Mouse (Mus musculus) liver, postnatal 0 days (tissue): ENCODE data around the gene Cdk18. TPM values are rescaled to one million over a fixed set of nuclear protein-coding genes. Genes with fewer than 3 reads are reported as not detected.
A peak's percentile ranks its signal among the peaks of the same experiment; 100 is the strongest.

Experiments
- ATAC-seq: fragments of 200-750 bp; cut with Nextera tagmentation; 2 replicates; pipeline ENCODE4 v1.8.0; 2017; ENCODE audit warnings: mild to moderate bottlenecking, moderate library complexity
- DNase-seq: peaks from one replicate; pipeline ENCODE4 v3.0.0-alpha.2; 2016
- H3K27ac ChIP-seq: fragments of 300-500 bp; sonication (generic); 2 replicates; pipeline ENCODE4 v1.5.1; 2014; ENCODE audit warnings: antibody characterized with exemption, moderate library complexity, mild to moderate bottlenecking, low read depth
- H3K27me3 ChIP-seq: fragments of 300-500 bp; sonication (generic); 2 replicates; pipeline ENCODE4 v1.6.1; 2014; ENCODE audit warnings: low read length, control low read depth, mixed read lengths; ENCODE audit not compliant: insufficient read depth
- H3K36me3 ChIP-seq: fragments of 300-500 bp; sonication (generic); replicated peaks from 2 replicates; pipeline ENCODE4 v1.6.1; 2014; ENCODE audit warnings: mild to moderate bottlenecking, control low read depth, low read length, moderate library complexity, mixed read lengths; ENCODE audit not compliant: insufficient read depth
- H3K4me1 ChIP-seq: fragments of 300-500 bp; sonication (generic); 2 replicates; pipeline ENCODE4 v1.6.1; 2014; ENCODE audit warnings: antibody characterized with exemption, mild to moderate bottlenecking, control low read depth; ENCODE audit not compliant: insufficient read depth
- H3K4me2 ChIP-seq: fragments of 300-500 bp; sonication (generic); 2 replicates; pipeline ENCODE4 v1.6.1; 2014; ENCODE audit warnings: low read depth, mild to moderate bottlenecking, low read length, moderate library complexity, mixed read lengths
- H3K4me3 ChIP-seq: fragments of 300-500 bp; sonication (generic); 2 replicates; pipeline ENCODE4 v1.5.1; 2014; ENCODE audit warnings: low read depth, low read length
- H3K9ac ChIP-seq: fragments of 300-500 bp; sonication (generic); replicated peaks from 2 replicates; pipeline ENCODE4 v1.6.1; 2014; ENCODE audit warnings: mild to moderate bottlenecking, moderate library complexity
- H3K9me3 ChIP-seq: fragments of 300-500 bp; sonication (generic); 2 replicates; pipeline ENCODE4 v1.6.1; 2016; ENCODE audit warnings: mild to moderate bottlenecking, control low read depth, low read length, mixed read lengths
- CTCF ChIP-seq: sonication (generic); IDR thresholded peaks from 2 replicates; pipeline ENCODE4 v1.5.1; 2016; ENCODE audit warnings: antibody characterized with exemption, low read depth
- EP300 ChIP-seq: IDR thresholded peaks from 2 replicates; pipeline ENCODE4 v1.6.1; 2016; ENCODE audit warnings: antibody characterized with exemption, low read depth, mild to moderate bottlenecking
- WGBS: fragments of 180-500 bp; shearing (Covaris S2); extraction: QIAGEN DNeasy Blood & Tissue Kit; methylation state at CpG from one replicate; pipeline ENCODE4 v1.1.7; 2014; ENCODE audit not compliant: insufficient replicate concordance; 5-methylcytosine and 5-hydroxymethylcytosine counted together
- polyA plus RNA-seq: library from polyadenylated mRNA; unstranded; fragments of >200 nt; fragmentation: Nextera tagmentation; extraction: Ambion mirVana; gene quantifications from 2 replicates; pipeline ENCODE4 v1.2.1, GENCODE M21; 2015

The Cdk18 gene
- polyA plus RNA-seq, 1 experiment from 2014 or later: 3.5 TPM

GRCm38 (mm10) chr1:132125249-132125648 is 14.2 kb downstream of the Cdk18 start:
- Histone ChIP-seq H3K27ac (peak overlapping the region; percentile 31; the same call in 1 of the 2 replicates), H3K9ac (no peak overlapping the region), H3K9me3 (no peaks in the 10 kb centered on the region), H3K4me2 (no peak overlapping the region), H3K27me3 (no peaks in the 10 kb centered on the region), H3K36me3 (no peaks in the 10 kb centered on the region; the same call in none of the 2 replicates), H3K4me1 (peaks cover 11% of the 10 kb centered on the region), H3K4me3 (no peak overlapping the region)
- 50% methylated on average over 4 of the region's 4 CpGs for WGBS
- TF ChIP-seq CTCF (no peak), EP300 (no peak)
- DNase-seq (no peak), ATAC-seq (no peak)

DNA sequence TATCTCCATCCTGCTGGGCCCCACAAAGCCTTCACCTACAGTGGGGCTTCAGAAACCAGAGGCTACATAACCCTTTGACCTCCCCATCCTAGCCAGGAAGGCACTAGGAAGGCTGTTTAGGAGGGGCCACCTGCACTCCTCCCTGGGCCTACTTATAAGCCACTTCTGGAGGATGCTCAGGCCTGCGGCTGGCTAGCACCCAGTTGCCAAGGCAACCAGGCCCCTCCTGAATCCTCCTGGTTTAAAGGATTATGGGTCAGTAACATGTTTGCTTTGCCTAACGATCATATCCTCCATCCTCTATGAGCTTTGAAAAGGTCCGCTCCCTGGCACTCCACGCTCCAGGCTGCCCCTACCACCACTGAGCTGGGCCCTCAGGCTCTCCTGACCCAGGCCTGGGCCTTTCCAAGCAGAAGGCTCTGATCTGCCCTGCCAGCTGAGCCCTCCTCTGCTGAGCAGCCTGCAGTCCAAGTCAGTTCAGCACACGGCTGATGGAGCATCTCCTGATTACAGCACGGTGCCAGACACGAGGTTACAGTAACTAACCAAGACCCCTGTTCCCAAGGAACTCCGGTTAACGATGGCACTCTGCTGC is 16.0 kb downstream of the Cdk18 start:
- H3K4me2 ChIP-seq: no peak overlapping the region
- 75% methylated on average over 9 of the region's 9 CpGs for WGBS
- H3K4me3 ChIP-seq: no peak overlapping the region
- no peaks in the 10 kb centered on the region; the same call in none of the 2 replicates for H3K36me3 ChIP-seq
- no peak overlapping the region for H3K27ac ChIP-seq
- H3K9me3 ChIP-seq: no peaks in the 10 kb centered on the region
- no peak overlapping the region for H3K9ac ChIP-seq
- no peak for ATAC-seq
- DNase-seq: no peak
- H3K4me1 ChIP-seq: peaks cover 11% of the 10 kb centered on the region
- TF ChIP-seq CTCF (no peak), EP300 (no peak)
- no peaks in the 10 kb centered on the region for H3K27me3 ChIP-seq

GRCm38 (mm10) chr1:132121895-132122294 is 17.6 kb downstream of the Cdk18 start:
- Histone ChIP-seq H3K36me3 (no peaks in the 10 kb centered on the region; the same call in none of the 2 replicates), H3K9ac (no peak overlapping the region), H3K4me3 (no peak overlapping the region), H3K27me3 (no peaks in the 10 kb centered on the region), H3K27ac (no peak overlapping the region), H3K4me1 (peaks cover 11% of the 10 kb centered on the region), H3K9me3 (no peaks in the 10 kb centered on the region), H3K4me2 (no peak overlapping the region)
- WGBS: 80% methylated on average over 6 of the region's 6 CpGs
- ATAC-seq (no peak), DNase-seq (no peak)
- TF ChIP-seq EP300: no peak
- TF ChIP-seq CTCF: no peak

DNA sequence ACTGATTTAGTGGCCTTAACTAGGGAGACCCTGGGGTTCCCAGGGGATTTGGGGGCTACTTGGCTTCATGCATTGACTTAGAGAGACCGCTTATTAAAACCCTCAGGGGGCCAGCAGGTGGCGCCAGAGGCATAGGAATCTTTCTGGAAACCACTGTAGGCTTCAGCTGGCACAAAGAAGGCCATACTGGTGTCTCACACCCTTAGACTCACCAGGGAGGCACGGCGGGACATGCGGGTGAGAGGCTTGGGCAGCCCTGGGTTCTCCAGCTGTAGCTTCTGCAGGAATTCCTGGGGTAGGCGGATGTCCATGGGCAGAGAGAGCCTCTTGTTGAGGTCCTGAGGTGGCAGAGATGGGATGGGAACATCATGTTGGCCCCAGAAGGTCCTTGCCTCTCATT is 18.2 kb downstream of the Cdk18 start:
- WGBS: 28% methylated on average over 6 of the region's 6 CpGs
- no peak for TF ChIP-seq EP300
- peak; percentile 85 for TF ChIP-seq CTCF
- ATAC-seq: no peak

GRCm38 (mm10) chr1:132116606-132117005 is 22.9 kb downstream of the Cdk18 start:
- peak; percentile 83 for TF ChIP-seq CTCF
- TF ChIP-seq EP300: no peak
- DNase-seq (peak; percentile 78), ATAC-seq (no peak)
- Histone ChIP-seq H3K36me3 (no peaks in the 10 kb centered on the region; the same call in 1 of the 2 replicates), H3K27me3 (no peaks in the 10 kb centered on the region), H3K4me2 (no peak overlapping the region), H3K4me1 (no peaks in the 10 kb centered on the region), H3K9me3 (no peaks in the 10 kb centered on the region), H3K9ac (no peak overlapping the region), H3K4me3 (no peak overlapping the region), H3K27ac (no peak overlapping the region)
- WGBS: 27% methylated on average over 18 of the region's 18 CpGs

More for the DNA sequence above, 18.2 kb downstream of the Cdk18 start:
- H3K9ac ChIP-seq: no peak overlapping the region
- H3K9me3 ChIP-seq: no peaks in the 10 kb centered on the region
- no peak overlapping the region for H3K27ac ChIP-seq
- no peak overlapping the region for H3K4me3 ChIP-seq
- peaks cover 9% of the 10 kb centered on the region for H3K4me1 ChIP-seq
- no peak overlapping the region for H3K4me2 ChIP-seq
- H3K36me3 ChIP-seq: no peaks in the 10 kb centered on the region; the same call in none of the 2 replicates
- DNase-seq: peak; percentile 86
- no peaks in the 10 kb centered on the region for H3K27me3 ChIP-seq

DNA sequence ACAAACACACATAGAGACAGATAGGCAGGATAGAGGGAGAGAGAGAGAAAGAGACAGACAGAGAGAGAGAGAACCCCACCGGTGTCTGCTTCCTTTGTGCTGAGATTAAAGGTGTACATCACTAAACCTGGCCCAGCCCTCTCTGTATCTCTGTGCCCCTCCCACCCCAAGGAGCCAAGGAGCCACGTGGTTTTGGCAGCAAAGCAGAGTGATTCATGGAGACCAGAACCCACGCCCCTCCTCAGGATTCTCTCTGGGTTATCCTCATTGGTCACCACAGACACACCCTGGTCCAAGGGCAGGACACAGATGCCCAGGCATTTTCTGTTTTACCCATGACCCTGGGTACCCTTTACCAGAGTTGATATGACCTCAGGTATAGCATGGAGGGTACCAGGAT is 26.4 kb downstream of the Cdk18 start:
- H3K9ac ChIP-seq: no peak overlapping the region
- H3K9me3 ChIP-seq: no peaks in the 10 kb centered on the region
- no peaks in the 10 kb centered on the region for H3K4me1 ChIP-seq
- no peak for TF ChIP-seq CTCF
- TF ChIP-seq EP300: no peak
- ATAC-seq (no peak), DNase-seq (no peak)
- H3K4me3 ChIP-seq: no peak overlapping the region
- WGBS: 44% methylated on average over 3 of the region's 3 CpGs
- no peak overlapping the region for H3K4me2 ChIP-seq
- no peaks in the 10 kb centered on the region for H3K27me3 ChIP-seq
- no peaks in the 10 kb centered on the region for H3K36me3 ChIP-seq
- no peak overlapping the region for H3K27ac ChIP-seq

GRCm38 (mm10) chr1:132112426-132112825 is 27.1 kb downstream of the Cdk18 start:
- Histone ChIP-seq H3K9ac (no peak overlapping the region), H3K27ac (no peak overlapping the region), H3K4me1 (no peaks in the 10 kb centered on the region), H3K4me2 (no peak overlapping the region), H3K36me3 (no peaks in the 10 kb centered on the region), H3K27me3 (no peaks in the 10 kb centered on the region), H3K9me3 (no peaks in the 10 kb centered on the region), H3K4me3 (no peak overlapping the region)
- 70% methylated on average over 8 of the region's 8 CpGs for WGBS
- no peak for DNase-seq
- no peak for ATAC-seq
- TF ChIP-seq EP300: no peak
- no peak for TF ChIP-seq CTCF
